Mouse (Mus musculus) brain, embryonic 14.5 days (tissue): ENCODE data around the gene Mb. TPM values are rescaled to one million over a fixed set of nuclear protein-coding genes. Genes with fewer than 3 reads are reported as not detected.

Experiments used
- DNase-seq: peaks from one replicate; pipeline ENCODE4 v3.0.0-alpha.2; 2011; ENCODE audit warnings: low read depth
- CTCF ChIP-seq: fragments of 200-500 bp; IDR thresholded peaks from 2 replicates; pipeline ENCODE4 v1.5.1; 2012; ENCODE audit warnings: inconsistent platforms, mild to moderate bottlenecking, moderate library complexity, borderline replicate concordance; ENCODE audit not compliant: insufficient read depth, insufficient read length; ENCODE audit errors: extremely low read depth
- POLR2A ChIP-seq: fragments of 200-500 bp; IDR thresholded peaks from 2 replicates; pipeline ENCODE4 v1.6.1; 2012; ENCODE audit warnings: mild to moderate bottlenecking, inconsistent platforms, borderline replicate concordance; ENCODE audit not compliant: poor library complexity, insufficient read depth, insufficient read length, severe bottlenecking; ENCODE audit errors: extremely low read depth
- polyA plus RNA-seq: library from polyadenylated mRNA; depleted of rRNA; stranded (reverse); fragments of >200 nt; gene quantifications from 2 replicates; pipeline ENCODE4 v1.2.3, GENCODE M21; 2012; rRNA removed

Mb gene
- polyA plus RNA-seq, 1 experiment, result 0.33 TPM

- no peak for TF ChIP-seq POLR2A
- TF ChIP-seq CTCF, result no peak
- no peak for DNase-seq
These were observed 77.1 kb downstream of the Mb start for GRCm38 (mm10) chr15:76973272-76973854.

GRCm38 (mm10) chr15:76972661-76973060 is 77.8 kb downstream of the Mb start:
- TF ChIP-seq CTCF (no peak), POLR2A (no peak)
- DNase-seq, result no peak

Other genes with a start within 250 kb of the Mb start
- gene Zfp251, start 179.2 kb downstream of the Mb start, polyA plus RNA-seq, result 24.5 and 31.2 TPM in 2 replicates
- 14.1 and 15.7 TPM in 2 replicates for gene Zfp7, start 171.4 kb downstream of the Mb start, polyA plus RNA-seq
- gene Gm49527, start 171.3 kb downstream of the Mb start, polyA plus RNA-seq, result 0.86 and 1.1 TPM in 2 replicates
- gene Zfp647, start 125.2 kb downstream of the Mb start, polyA plus RNA-seq, result 34.6 and 34.9 TPM in 2 replicates
- gene 1110038F14Rik, start 102.2 kb downstream of the Mb start, polyA plus RNA-seq, result 30.4 and 39.0 TPM in 2 replicates
- gene Apol6, start 5.9 kb downstream of the Mb start, polyA plus RNA-seq, result 0.04 and 0.05 TPM in 2 replicates